In genomic region chr10:60027619-60028084, GRCm38 (mm10) we compare ENCODE assay signal across 11 mouse cellular contexts. TPM values are rescaled to one million over a fixed set of nuclear protein-coding genes. Genes with fewer than 3 reads are reported as not detected.
DNase-seq lines count a peak whose midpoint lies in the region; ATAC-seq and TF ChIP-seq lines count a peak whose summit lies in the region.
"Had no signal": no experiment of that assay in that cellular context is flagged by ENCODE, and none has a peak within 500 bp of the region (broad histone marks: within the 10 kb centered on the region; RNA-seq: fewer than 3 reads in every experiment).

No protein-coding gene starts in this region.

- no peaks in the 10 kb centered on the region for H3K9me3 ChIP-seq in limb, embryonic 10.5 days (replicated peaks)
- no peaks in the 10 kb centered on the region for H3K9me3 ChIP-seq in stomach, embryonic 16.5 days (replicated peaks; ENCODE audit: control insufficient read depth, low read length)

- peak; percentile 69; the same call in 1 of the 2 replicates for ATAC-seq in stomach, embryonic 16.5 days (ENCODE audit: insufficient read depth, low FRiP score)

- no peak for TF ChIP-seq POLR2A in spleen, adult 2 months (IDR thresholded peaks at IDR 0.05; ENCODE audit: low read depth, low read length)

- DNase-seq in gastrocnemius, adult 2 months, result no peak
- DNase-seq in gastrocnemius, postnatal 10 days, result no peak
- DNase-seq in spleen, adult 2 months (ENCODE audit: low read depth in 1 of 2, low spot score in 2 of 2), result no peak
- no peak for DNase-seq in spleen, postnatal 4 days (ENCODE audit: low spot score in 2 of 2)
- DNase-seq in limb, embryonic 10.5 days (ENCODE audit: low spot score), result no peak
- no peak for DNase-seq in left cerebral cortex, adult 9 months (ENCODE audit: low spot score in 2 of 2)
- no peak for DNase-seq in gastrocnemius, postnatal 25 days
- DNase-seq: heart, adult 2 months; kidney, adult 11 months; left cerebral cortex, postnatal 4 days had no signal

- peaks cover 11% of the 10 kb centered on the region; the same call in 1 of the 2 replicates for H3K4me1 ChIP-seq in spleen, adult 2 months (ENCODE audit: control insufficient read depth, insufficient read depth, insufficient read length)
- H3K4me1 ChIP-seq in limb, embryonic 10.5 days, result peaks cover 43% of the 10 kb centered on the region
- H3K4me1 ChIP-seq in stomach, embryonic 16.5 days (ENCODE audit: control insufficient read depth, insufficient read depth, low read length), result peaks cover 28% of the 10 kb centered on the region

- intact Hi-C loops in gastrocnemius, adult 2 months (cut with DNase I), result no loop called here

- TF ChIP-seq CTCF in gastrocnemius, adult 2 months (IDR thresholded peaks at IDR 0.05), result no peak
- TF ChIP-seq CTCF in spleen, adult 2 months (IDR thresholded peaks at IDR 0.05; ENCODE audit: extremely low read depth, insufficient read depth, insufficient read length, insufficient replicate concordance), result no peak

- no peaks in the 10 kb centered on the region for H3K36me3 ChIP-seq in spleen, adult 2 months (ENCODE audit: control insufficient read depth, insufficient read depth, low read length)
- H3K36me3 ChIP-seq in limb, embryonic 10.5 days, result 0 out of 2 replicates have a peak, but pooled peaks cover 2% of the 10 kb centered on the region
- H3K36me3 ChIP-seq in stomach, embryonic 16.5 days (ENCODE audit: control insufficient read depth, insufficient read depth, low read length), result no peaks in the 10 kb centered on the region

- WGBS in spleen, adult 2 months, result 57% methylated on average over 2 of the region's 2 CpGs
- 64% methylated on average over 2 of the region's 2 CpGs for WGBS in limb, embryonic 10.5 days
- WGBS in stomach, embryonic 16.5 days, result 21% methylated on average over 2 of the region's 2 CpGs

- no peaks in the 10 kb centered on the region for H3K27me3 ChIP-seq in spleen, adult 2 months (ENCODE audit: control insufficient read depth, insufficient read depth, low read length)
- no peaks in the 10 kb centered on the region for H3K27me3 ChIP-seq in limb, embryonic 10.5 days (ENCODE audit: low read depth, poor library complexity, severe bottlenecking)
- H3K27me3 ChIP-seq in stomach, embryonic 16.5 days (ENCODE audit: control insufficient read depth, insufficient read depth, low read length), result no peaks in the 10 kb centered on the region

- no peak overlapping the region for H3K4me2 ChIP-seq in stomach, embryonic 16.5 days (ENCODE audit: low read depth, low read length)

- H3K4me3 ChIP-seq in gastrocnemius, adult 2 months, result no peak overlapping the region
- H3K4me3 ChIP-seq in spleen, adult 2 months (ENCODE audit: extremely low read depth, insufficient read depth, insufficient read length), result no peak overlapping the region
- H3K4me3 ChIP-seq in limb, embryonic 10.5 days, result no peak overlapping the region
- no peak overlapping the region for H3K4me3 ChIP-seq in stomach, embryonic 16.5 days (replicated peaks; ENCODE audit: low read length)
- H3K4me3 ChIP-seq: heart, adult 2 months had no signal

- 0 out of 2 replicates have a peak overlapping the region, but pooled peaks have one; percentile 1 for H3K9ac ChIP-seq in stomach, embryonic 16.5 days (ENCODE audit: low read length)

- H3K27ac ChIP-seq in gastrocnemius, adult 2 months, result peak overlapping the region; percentile 28; the same call in 1 of the 2 replicates
- H3K27ac ChIP-seq in spleen, adult 2 months (ENCODE audit: insufficient read depth, low read length), result peak overlapping the region; percentile 36; the same call in 1 of the 2 replicates
- H3K27ac ChIP-seq in limb, embryonic 10.5 days, result peak overlapping the region; percentile 74; the same call in 1 of the 2 replicates
- peak overlapping the region; percentile 53 for H3K27ac ChIP-seq in stomach, embryonic 16.5 days (ENCODE audit: low read length)
- H3K27ac ChIP-seq: heart, adult 2 months had no signal

RNA-seq across cellular contexts. Expression of gene Anapc16, which starts 24.7 kb away (rescaled TPM):
- 10 to 100 TPM; 49.5 to 50.7 TPM for total RNA-seq in gastrocnemius, adult 2 months (2021)
- total RNA-seq in gastrocnemius, postnatal 10 days (2021), result 10 to 100 TPM; 39.7 to 40.1 TPM
- polyA plus RNA-seq in spleen, adult 2 months (2012; rRNA removed), result 55.4 and 62.1 TPM in 2 replicates
- 103 and 111 TPM in 2 replicates for polyA plus RNA-seq in limb, embryonic 10.5 days (2016; fragmentation: Nextera tagmentation; extraction: Ambion mirVana)
- 75.6 and 90.7 TPM in 2 replicates for polyA plus RNA-seq in stomach, embryonic 16.5 days (2015; fragmentation: Nextera tagmentation; extraction: Ambion mirVana)
- total RNA-seq in gastrocnemius, postnatal 25 days (2021), result 10 to 100 TPM; 40.7 to 40.9 TPM

RNA-seq across cellular contexts. Expression of gene Ascc1, which starts 25.0 kb away (rescaled TPM):
- 10 to 100 TPM; 13.6 to 14.6 TPM for total RNA-seq in gastrocnemius, adult 2 months (2021)
- total RNA-seq in gastrocnemius, postnatal 10 days (2021), result 10 to 100 TPM; 12.4 to 13.5 TPM
- polyA plus RNA-seq in spleen, adult 2 months (2012; rRNA removed), result 11.9 and 12.0 TPM in 2 replicates
- polyA plus RNA-seq in limb, embryonic 10.5 days (2016; fragmentation: Nextera tagmentation; extraction: Ambion mirVana), result 32.1 and 36.5 TPM in 2 replicates
- polyA plus RNA-seq in stomach, embryonic 16.5 days (2015; fragmentation: Nextera tagmentation; extraction: Ambion mirVana), result 45.2 and 46.2 TPM in 2 replicates
- 10 to 100 TPM; 11.4 to 12.0 TPM for total RNA-seq in gastrocnemius, postnatal 25 days (2021)
